Mouse (Mus musculus): ENCODE measurements around the gene Psmc6.

Gene Psmc6

DNA sequence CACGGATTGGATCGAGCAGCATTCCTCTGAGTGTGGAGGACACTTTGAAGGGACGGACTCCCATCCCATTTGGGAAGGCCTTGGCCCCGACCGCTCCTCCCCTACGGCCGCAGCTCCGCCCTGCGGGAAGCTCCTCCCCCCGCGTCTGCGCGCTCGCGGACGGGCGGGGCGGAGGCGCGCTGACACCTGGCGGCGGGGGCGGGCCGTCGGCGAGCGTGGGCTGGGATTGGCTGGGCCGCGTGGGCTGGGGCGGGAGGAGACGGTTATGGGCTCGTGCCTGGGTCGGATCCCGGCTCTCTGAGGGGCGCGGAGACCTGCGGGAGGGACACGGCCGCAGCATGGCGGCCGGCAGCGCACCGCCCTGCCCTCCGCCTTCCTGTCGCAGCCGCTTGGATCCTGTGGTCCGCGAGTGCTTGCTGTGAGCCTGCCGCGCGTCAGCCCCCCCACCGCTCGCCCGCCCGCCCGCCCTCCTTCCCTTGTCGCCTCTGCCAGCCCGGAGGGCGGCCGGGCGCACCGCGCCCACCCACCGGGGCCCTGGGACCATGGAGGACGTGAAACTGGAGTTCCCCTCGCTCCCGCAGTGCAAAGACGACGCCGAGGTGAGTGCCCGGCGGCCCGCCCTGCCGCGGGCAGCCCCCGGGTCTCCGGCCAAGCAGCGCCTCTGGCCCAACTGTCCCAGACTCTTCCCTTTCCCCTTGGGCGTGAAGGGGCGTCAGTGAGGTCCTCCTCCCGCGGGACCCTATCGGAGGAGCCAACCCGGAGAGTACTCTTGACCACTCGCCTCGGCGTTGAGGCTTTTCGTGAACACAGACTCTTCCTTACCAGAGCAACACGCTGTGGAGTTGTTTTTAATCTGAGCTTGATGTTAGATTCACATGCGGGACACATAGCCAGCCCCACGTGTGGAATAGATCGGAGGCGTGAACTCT, 21.6 kb downstream of the Psmc6 start, which contains the start of gene Styx:
Gene Styx, plus strand, starts transcription at position 163 of the 929 bp plus-strand sequence.
- under 1% methylated on average over 88 of the region's 93 CpGs for WGBS

DNA sequence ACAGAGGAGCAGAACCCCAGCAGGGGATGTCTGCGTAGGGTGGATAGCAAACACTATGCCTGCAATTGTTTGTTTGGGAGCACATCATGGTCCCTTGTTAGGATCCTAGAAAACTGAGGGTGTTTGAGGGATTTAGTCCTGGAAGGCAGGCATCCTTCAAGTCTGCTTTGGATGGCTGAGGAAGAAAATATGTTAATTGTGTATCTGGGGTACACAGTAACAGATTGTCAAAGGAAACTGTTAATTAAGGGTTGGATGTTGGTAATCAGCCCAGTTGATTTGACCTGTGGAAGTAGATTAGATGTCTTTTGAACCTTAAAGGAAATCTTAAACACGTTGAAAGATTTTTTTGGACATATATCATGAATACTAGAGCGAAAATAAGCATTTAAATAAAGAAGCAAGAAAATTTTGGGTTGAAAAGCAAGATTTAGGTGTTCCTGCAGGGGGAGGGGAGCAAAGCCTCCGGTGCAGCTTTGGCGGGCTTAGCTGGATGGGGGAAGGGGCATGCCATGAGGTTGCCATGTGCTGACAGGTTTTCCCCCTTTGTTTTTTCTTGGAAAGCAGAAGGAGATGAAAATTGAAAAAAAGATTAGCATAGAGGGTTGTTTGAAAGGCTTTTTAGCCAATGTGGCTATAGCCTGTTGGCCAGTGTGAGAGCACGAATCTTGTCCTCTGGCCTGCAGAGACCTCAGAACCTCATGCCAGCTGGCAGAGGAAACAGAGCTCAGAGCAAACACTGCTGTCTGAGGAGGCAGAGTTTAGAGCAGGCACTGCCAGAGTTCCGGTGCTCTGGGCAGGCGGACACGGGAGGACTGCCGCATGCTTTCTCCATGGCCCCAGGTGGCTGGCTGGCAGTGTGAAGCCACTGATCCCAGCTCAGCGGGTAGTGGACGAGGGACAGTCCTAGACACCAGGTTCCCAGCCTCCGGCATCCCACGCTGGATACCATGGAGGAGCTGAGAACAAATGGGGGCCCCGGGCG, 34.9 kb downstream of the Psmc6 start:
- 58% methylated on average over 16 of the region's 16 CpGs for WGBS

DNA sequence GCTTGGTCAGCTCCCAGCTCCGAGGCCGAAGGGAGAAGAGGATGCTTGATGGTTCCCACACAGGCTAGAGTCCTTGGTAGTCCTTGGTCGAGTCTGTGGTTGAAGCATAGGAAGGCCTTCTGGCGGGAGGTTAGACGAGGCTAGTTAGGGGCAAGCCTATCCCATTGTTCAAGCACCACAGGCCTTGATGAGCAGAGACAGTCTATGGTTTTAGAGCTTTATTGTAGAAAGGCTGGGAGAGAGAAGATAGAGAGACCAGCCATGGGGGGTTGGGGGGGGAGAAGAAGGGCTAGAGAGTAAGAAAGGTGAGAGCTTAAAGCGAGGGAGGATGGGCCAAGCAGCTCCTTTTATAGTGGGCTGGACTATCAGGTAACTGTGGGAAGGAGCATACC, 35.6 kb downstream of the Psmc6 start:
- WGBS, result 70% methylated on average over 6 of the region's 6 CpGs

DNA sequence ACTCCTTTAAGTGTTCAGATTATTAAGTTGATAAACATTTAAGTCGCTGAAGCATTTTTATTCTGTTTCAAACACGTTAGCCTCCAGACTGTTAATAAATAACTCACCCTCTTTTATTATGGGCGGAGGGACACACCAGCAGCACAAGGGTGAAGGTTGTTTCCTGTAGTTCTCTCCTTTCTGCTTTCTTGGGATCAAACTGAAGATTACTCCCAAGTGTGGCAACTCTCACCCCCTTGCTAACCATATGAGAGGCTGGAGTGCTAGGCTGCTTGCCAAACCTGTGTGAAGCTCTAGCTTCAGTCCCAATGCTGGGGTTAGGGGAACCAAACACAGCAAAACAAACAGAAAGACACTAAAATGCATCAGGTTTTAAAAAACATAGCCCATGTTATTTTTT, 49.2 kb downstream of the Psmc6 start:
- 91% methylated on average over 3 of the region's 3 CpGs for WGBS

DNA sequence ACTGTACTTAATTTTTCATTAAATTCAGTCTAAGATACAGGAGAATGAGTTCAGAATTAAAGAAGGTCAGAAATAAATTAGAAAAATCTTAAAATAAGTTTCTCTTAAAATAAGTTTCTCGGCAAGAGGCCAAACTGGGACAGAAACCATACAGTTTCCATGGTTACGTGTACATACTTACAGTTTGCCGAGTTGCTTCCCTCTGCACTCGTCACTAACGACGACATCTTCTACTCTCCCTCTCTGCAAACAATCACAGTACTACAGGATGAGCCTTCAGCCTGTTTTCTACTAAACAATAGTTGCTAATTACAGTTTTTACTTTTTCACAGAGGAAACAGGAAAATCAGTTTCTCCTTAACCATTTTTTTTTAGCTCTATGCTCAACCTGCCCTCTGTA, 51.2 kb downstream of the Psmc6 start:
- WGBS, result 38% methylated on average over 6 of the region's 6 CpGs

DNA sequence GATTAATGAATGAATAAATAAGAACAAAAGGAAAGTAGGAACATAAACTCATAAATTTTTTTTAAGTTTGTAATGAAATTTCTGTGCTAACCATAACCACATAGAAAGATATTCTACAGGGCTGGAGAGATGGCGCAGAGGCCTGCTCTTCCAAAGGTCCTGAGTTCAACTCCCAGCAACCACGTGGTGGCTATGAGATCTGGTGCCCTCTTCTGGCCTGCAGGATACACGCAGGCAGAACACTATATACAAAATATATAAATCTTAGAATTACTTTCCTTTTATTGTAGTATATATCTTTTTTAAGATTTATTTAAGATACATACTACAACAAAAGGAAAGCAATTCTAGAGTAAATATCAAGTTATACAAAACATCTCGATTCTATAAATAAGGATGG, 53.3 kb downstream of the Psmc6 start:
- 81% methylated on average over 4 of the region's 4 CpGs for WGBS

DNA sequence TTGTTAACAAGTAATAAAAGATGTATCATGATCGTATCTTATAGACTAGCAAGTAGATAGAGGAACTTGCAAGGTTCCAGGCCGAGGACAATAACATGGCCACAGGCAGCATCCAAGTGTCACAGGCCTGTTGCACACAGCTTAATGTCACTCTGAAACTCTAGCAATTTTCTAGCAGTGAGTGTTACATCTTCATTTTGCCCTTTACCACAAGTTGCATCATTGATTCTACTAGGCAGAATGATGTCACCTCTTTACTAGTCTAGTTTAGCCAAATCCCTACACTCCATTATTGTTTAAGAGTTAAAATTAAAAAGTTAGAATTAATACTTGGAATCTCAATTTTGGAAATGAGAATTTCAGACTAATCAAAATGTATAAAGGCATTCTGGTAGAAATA, 56.0 kb downstream of the Psmc6 start:
- WGBS, result 97% methylated on average over 2 of the region's 2 CpGs

DNA sequence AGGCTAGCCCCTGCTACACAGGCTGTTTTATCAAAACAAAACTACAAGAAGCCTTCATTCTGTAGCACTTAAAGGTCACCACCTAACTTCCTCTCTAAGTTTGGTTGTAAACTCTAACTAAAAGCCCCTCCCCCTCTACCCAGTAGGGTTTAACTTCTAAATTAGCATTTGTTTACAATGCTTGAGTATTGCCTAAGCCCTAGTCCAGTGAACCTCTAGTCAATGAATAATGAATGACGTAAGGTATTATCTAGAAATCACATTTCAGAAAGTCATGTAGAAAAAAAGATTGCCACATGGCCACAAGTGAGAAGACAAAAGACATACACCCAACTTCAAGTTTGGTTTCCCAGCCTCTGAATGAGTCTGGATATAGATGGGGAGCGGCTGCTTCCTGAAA, 57.9 kb downstream of the Psmc6 start:
- WGBS, result 34% methylated on average over 2 of the region's 2 CpGs

DNA sequence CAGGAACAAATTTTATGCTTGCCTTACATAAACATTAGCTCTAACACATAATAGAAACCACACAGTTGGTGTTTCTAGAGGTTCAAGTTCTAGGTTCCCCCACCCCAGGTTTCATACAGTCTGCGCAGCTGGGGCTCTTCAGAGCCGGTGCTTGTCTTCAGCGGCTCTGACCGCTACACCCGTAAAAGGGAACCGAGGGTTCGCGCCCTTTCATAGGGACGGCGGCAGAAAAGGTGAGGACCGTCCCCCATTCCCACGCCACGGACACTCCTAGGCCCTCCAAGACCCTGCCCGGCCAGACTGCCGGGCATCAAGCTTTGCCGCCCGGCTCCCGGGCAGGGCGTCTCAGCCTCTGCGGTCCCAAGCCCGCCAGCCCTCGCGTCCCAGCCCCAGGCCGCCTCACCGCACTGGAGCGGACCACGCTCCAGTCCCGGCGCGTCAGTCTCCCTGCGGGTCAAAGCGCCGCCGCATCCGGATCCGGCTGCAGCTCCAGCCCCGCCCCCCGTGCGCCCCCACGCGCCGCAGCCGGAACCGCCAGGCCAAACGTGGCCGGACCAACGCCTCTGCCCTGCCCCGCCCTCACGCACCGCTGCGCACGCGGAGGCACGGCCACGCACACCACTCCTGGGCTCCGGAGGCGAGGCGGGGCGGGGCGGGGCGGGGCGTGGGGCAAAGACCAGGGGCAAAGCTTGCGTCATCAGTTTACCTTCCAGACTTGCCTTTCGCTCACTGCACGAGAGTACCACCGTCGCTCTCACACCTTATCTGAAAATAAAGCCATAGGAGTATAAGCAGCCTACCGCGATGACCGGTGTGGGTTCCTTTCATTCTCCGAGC, 59.0 kb downstream of the Psmc6 start:
- under 1% methylated on average over 71 of the region's 71 CpGs for WGBS

DNA sequence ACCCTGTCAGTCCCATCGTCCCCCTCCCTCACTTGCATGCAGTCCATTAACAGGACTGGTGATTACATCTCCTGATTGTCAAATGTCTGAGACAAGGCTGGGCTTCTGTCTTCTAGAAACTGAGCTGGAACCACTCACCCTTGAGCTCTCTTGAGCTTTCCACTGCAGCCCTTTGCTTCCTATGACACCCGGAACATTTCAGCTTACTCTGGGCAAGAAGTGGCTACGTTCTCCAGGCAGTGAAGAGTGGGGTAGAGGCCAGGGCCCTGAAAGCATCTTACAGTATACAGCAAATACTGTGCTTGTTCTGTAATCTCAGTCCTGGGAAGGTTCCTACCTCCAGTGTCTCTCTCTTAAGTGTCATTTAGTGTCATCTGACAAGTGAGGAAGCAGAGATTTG, 59.6 kb downstream of the Psmc6 start:
- 0% methylated on average over 3 of the region's 3 CpGs for WGBS

Data from cerebral cortex, adult 2 months (tissue).